Mouse (Mus musculus) heart, embryonic 14.5 days (tissue): Measurements from ENCODE around the gene Bbc3. TPM values are rescaled to one million over a fixed set of nuclear protein-coding genes. Genes with fewer than 3 reads are reported as not detected.
A peak's percentile ranks its signal among the peaks of the same experiment; 100 is the strongest.

Source experiments
- ATAC-seq: fragments of 200-750 bp; cut with Nextera tagmentation; 2 replicates; pipeline ENCODE4 v1.8.0; 2017; ENCODE audit warnings: low read depth, moderate TSS enrichment; ENCODE audit not compliant: insufficient number of reproducible peaks, insufficient read depth, low FRiP score
- H3K27ac ChIP-seq, 2 experiments: fragments of 200-500 bp in 1 of 2; fragments of 300-500 bp in 1 of 2; sonication (generic) in 1 of 2; replicated peaks in 1 of 2; 2 replicates each; pipeline ENCODE4 v1.5.1; 2012 to 2014; ENCODE audit warnings: low read depth in 2 of 2, low read length in 2 of 2, control low read depth in 1 of 2, mild to moderate bottlenecking in 1 of 2, mixed read lengths in 1 of 2; ENCODE audit not compliant: control insufficient read depth in 1 of 2, insufficient read depth in 1 of 2
- H3K27me3 ChIP-seq: fragments of 300-500 bp; sonication (generic); 2 replicates; pipeline ENCODE4 v1.6.1; 2014; ENCODE audit warnings: mild to moderate bottlenecking, low read length, control low read depth; ENCODE audit not compliant: control insufficient read depth, insufficient read depth
- H3K36me3 ChIP-seq: fragments of 300-500 bp; sonication (generic); 2 replicates; pipeline ENCODE4 v1.6.1; 2014; ENCODE audit warnings: mild to moderate bottlenecking, control low read depth, low read length, mixed read lengths; ENCODE audit not compliant: control insufficient read depth, insufficient read depth
- H3K4me1 ChIP-seq, 2 experiments: fragments of 200-500 bp in 1 of 2; fragments of 300-500 bp in 1 of 2; sonication (generic) in 1 of 2; 2 replicates each; pipeline ENCODE4 v1.6.1; 2012 to 2014; ENCODE audit warnings: low read length in 2 of 2, control low read depth in 1 of 2, mixed read lengths in 1 of 2; ENCODE audit not compliant: control insufficient read depth in 2 of 2, insufficient read depth in 2 of 2
- H3K4me2 ChIP-seq: fragments of 300-500 bp; sonication (generic); 2 replicates; pipeline ENCODE4 v1.6.1; 2014; ENCODE audit warnings: mild to moderate bottlenecking, low read length
- H3K4me3 ChIP-seq, 2 experiments: fragments of 200-500 bp in 1 of 2; fragments of 300-500 bp in 1 of 2; sonication (generic) in 1 of 2; 2 replicates each; pipeline ENCODE4 v1.5.1; 2012 to 2014; ENCODE audit warnings: low read length in 2 of 2, mild to moderate bottlenecking in 2 of 2, control low read depth in 1 of 2, low read depth in 1 of 2, moderate library complexity in 1 of 2; ENCODE audit not compliant: control insufficient read depth in 1 of 2, insufficient read depth in 1 of 2
- H3K9ac ChIP-seq: fragments of 300-500 bp; sonication (generic); 2 replicates; pipeline ENCODE4 v1.6.1; 2014; ENCODE audit warnings: mild to moderate bottlenecking, low read length
- H3K9me3 ChIP-seq: fragments of 300-500 bp; sonication (generic); 2 replicates; pipeline ENCODE4 v1.6.1; 2016; ENCODE audit warnings: low read length, control low read depth; ENCODE audit not compliant: control insufficient read depth
- WGBS: fragments of 180-500 bp; shearing (Covaris S2); extraction: QIAGEN DNeasy Blood & Tissue Kit; methylation state at CpG from one replicate; pipeline ENCODE4 v1.1.7; 2014; 5-methylcytosine and 5-hydroxymethylcytosine counted together
- polyA plus RNA-seq: library from polyadenylated mRNA; unstranded; fragments of >200 nt; fragmentation: Nextera tagmentation; extraction: Ambion mirVana; gene quantifications from 2 replicates; pipeline ENCODE4 v1.2.1, GENCODE M21; 2014

Gene Bbc3
- polyA plus RNA-seq, 1 experiment from 2014 or later, result 5.2 TPM

- H3K9me3 ChIP-seq, result no peaks in the 10 kb centered on the region
- H3K27me3 ChIP-seq, result no peaks in the 10 kb centered on the region
- H3K9ac ChIP-seq, result no peak overlapping the region
- WGBS, result 85% methylated on average over 6 of the region's 6 CpGs
- H3K4me1 ChIP-seq, result no peaks in the 10 kb centered on the region
- ATAC-seq, result no peak
- H3K4me3 ChIP-seq, result no peak overlapping the region
- peaks cover 23% of the 10 kb centered on the region for H3K36me3 ChIP-seq
- H3K4me2 ChIP-seq, result no peak overlapping the region
- no peak overlapping the region for H3K27ac ChIP-seq
Observed at GRCm38 (mm10) chr7:16320479-16320878, 12.3 kb downstream of the Bbc3 start.

- H3K27ac ChIP-seq, result no peak overlapping the region
- WGBS, result 87% methylated on average over 7 of the region's 7 CpGs
- peaks cover 4 to 9% of the 10 kb centered on the region in 2 experiments for H3K4me1 ChIP-seq
- no peak overlapping the region for H3K4me3 ChIP-seq
- no peaks in the 10 kb centered on the region for H3K27me3 ChIP-seq
- no peak overlapping the region for H3K4me2 ChIP-seq
- ATAC-seq, result no peak
- peaks cover 41% of the 10 kb centered on the region for H3K36me3 ChIP-seq
- H3K9me3 ChIP-seq, result no peaks in the 10 kb centered on the region
- H3K9ac ChIP-seq, result no peak overlapping the region
Observed at GRCm38 (mm10) chr7:16324661-16325060, 16.5 kb downstream of the Bbc3 start.

DNA sequence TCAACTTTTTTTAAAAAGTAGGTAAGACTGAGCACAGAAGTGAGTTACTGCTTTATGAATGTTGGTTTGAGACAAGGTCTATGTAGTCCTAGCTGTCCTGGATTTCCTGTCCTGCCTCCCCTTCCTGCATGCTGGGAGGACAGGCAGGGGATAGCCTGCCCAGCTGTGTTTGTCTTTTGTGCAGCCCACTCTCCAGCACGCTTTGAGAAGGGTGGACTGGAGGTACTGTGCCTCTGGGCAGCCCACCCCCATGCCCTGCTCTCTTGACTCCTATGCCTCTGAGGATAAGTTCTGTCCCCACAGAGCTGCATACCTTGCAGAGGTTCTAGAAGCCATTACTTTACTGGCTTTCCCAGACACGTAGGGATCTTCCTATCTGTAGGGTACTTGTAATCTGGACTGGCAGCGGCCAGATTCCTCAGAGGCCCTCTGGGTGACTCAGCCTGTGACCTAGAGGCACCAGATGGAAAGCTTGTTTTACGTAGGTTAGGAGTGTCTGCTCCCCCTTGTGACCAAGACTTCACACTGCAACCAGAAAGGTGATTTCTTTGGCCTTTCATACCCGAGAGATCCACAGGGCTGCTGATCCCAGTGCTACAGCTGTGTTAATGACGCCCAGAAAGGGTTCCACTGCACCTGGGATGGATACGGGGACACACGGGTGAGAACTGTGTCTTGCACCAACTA, 17.9 kb downstream of the Bbc3 start:
- no peak overlapping the region; the same call in 1 of the 2 replicates for H3K4me2 ChIP-seq
- H3K4me1 ChIP-seq, result peaks cover 4 to 9% of the 10 kb centered on the region in 2 experiments
- H3K4me3 ChIP-seq, result no peak overlapping the region
- no peaks in the 10 kb centered on the region for H3K27me3 ChIP-seq
- no peaks in the 10 kb centered on the region for H3K9me3 ChIP-seq
- peak overlapping the region; percentile 83 to 94 for H3K27ac ChIP-seq
- ATAC-seq, result peak; percentile 64; the same call in 1 of the 2 replicates
- 13% methylated on average over 8 of the region's 8 CpGs for WGBS
- H3K9ac ChIP-seq, result peak overlapping the region; percentile 58
- H3K36me3 ChIP-seq, result peaks cover 55% of the 10 kb centered on the region

DNA sequence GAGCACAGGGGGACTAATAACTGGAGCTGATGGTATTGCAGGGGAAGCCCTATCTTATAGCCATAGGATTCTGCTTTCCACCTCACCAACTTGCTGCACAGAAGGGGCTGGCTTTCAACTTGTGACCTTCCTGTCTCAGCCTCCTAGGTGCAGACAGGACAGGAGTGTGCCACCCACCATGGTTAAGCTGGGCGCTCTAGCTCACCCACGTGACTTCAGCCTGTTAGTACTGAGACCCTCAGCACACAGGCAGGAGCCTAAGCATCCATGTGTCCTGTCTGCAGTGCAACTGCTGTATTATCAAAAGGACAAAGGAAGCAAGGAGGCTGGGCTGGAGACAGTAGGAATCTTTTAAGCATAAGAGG, 18.4 kb downstream of the Bbc3 start:
- 77% methylated on average over 2 of the region's 2 CpGs for WGBS

GRCm38 (mm10) chr7:16329146-16329545, 21.0 kb downstream of the Bbc3 start:
- no peak for ATAC-seq
- H3K27me3 ChIP-seq, result no peaks in the 10 kb centered on the region
- H3K4me2 ChIP-seq, result no peak overlapping the region
- no peak overlapping the region for H3K4me3 ChIP-seq
- H3K9ac ChIP-seq, result no peak overlapping the region
- H3K36me3 ChIP-seq, result peaks cover 84% of the 10 kb centered on the region
- peaks cover 4 to 9% of the 10 kb centered on the region in 2 experiments for H3K4me1 ChIP-seq
- no peaks in the 10 kb centered on the region for H3K9me3 ChIP-seq
- H3K27ac ChIP-seq, result no peak overlapping the region
- WGBS, result 90% methylated on average over 3 of the region's 3 CpGs

More for the DNA sequence above, 18.4 kb downstream of the Bbc3 start:
- H3K4me3 ChIP-seq, result no peak overlapping the region
- H3K36me3 ChIP-seq, result peaks cover 60% of the 10 kb centered on the region
- H3K27me3 ChIP-seq, result no peaks in the 10 kb centered on the region
- peak overlapping the region; percentile 83 to 94; a peak in 1 of 4 replicates for H3K27ac ChIP-seq
- H3K9me3 ChIP-seq, result no peaks in the 10 kb centered on the region
- H3K4me1 ChIP-seq, result peaks cover 4 to 9% of the 10 kb centered on the region in 2 experiments
- no peak for ATAC-seq
- H3K4me2 ChIP-seq, result no peak overlapping the region
- no peak overlapping the region for H3K9ac ChIP-seq

DNA sequence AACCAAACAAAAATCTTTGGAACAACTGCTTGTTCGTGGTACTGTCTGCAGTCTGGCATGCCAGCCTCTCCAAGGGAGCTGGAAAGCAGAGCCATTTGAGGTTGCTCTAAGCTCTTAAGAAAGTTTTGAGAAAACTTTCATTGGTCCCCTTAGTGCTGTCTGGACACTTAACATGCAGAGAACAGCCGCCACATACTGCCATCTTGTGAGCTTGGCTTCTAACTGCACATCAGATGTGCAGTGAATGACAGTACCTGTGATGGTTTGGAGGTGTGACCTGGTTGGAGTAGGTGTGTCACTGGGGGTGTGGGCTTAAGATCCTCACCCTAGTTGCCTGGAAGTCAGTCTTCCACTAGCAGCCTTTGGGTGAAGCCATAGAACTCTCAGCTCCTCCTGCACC, 29.5 kb downstream of the Bbc3 start:
- H3K4me1 ChIP-seq, result no peaks in the 10 kb centered on the region
- no peak overlapping the region for H3K4me3 ChIP-seq
- no peaks in the 10 kb centered on the region for H3K9me3 ChIP-seq
- peaks cover 56% of the 10 kb centered on the region for H3K36me3 ChIP-seq
- H3K9ac ChIP-seq, result no peak overlapping the region
- H3K27ac ChIP-seq, result no peak overlapping the region
- no peak overlapping the region for H3K4me2 ChIP-seq
- ATAC-seq, result no peak
- 74% methylated on average over 2 of the region's 2 CpGs for WGBS
- no peaks in the 10 kb centered on the region for H3K27me3 ChIP-seq

- WGBS, result 60% methylated on average over 3 of the region's 3 CpGs
- H3K9ac ChIP-seq, result no peak overlapping the region
- no peaks in the 10 kb centered on the region for H3K9me3 ChIP-seq
- H3K4me2 ChIP-seq, result no peak overlapping the region
- no peak overlapping the region for H3K4me3 ChIP-seq
- H3K4me1 ChIP-seq, result peaks cover 2 to 3% of the 10 kb centered on the region in 2 experiments
- no peaks in the 10 kb centered on the region for H3K27me3 ChIP-seq
- H3K36me3 ChIP-seq, result peaks cover 45% of the 10 kb centered on the region
- H3K27ac ChIP-seq, result no peak overlapping the region
- no peak for ATAC-seq
Observed at GRCm38 (mm10) chr7:16344598-16344997, 36.4 kb downstream of the Bbc3 start.

- Histone ChIP-seq H3K27ac (peak overlapping the region in 1 of 2 experiments; percentile 24; a peak in 1 of 4 replicates), H3K9ac (no peak overlapping the region), H3K27me3 (no peaks in the 10 kb centered on the region), H3K4me3 (no peak overlapping the region), H3K36me3 (peaks cover 49% of the 10 kb centered on the region), H3K9me3 (no peaks in the 10 kb centered on the region), H3K4me1 (peaks cover 6 to 10% of the 10 kb centered on the region in 2 experiments), H3K4me2 (no peak overlapping the region)
- no peak for ATAC-seq
- WGBS, result 60% methylated on average over 4 of the region's 4 CpGs
Observed at GRCm38 (mm10) chr7:16345297-16345696, 37.1 kb downstream of the Bbc3 start.
